Mouse (Mus musculus) neural tube, embryonic 14.5 days (tissue): Measurements from ENCODE around the gene Espnl. TPM values are rescaled to one million over a fixed set of nuclear protein-coding genes. Genes with fewer than 3 reads are reported as not detected.

ENCODE experiments used
- ATAC-seq: fragments of 200-750 bp; cut with Nextera tagmentation; 2 replicates; pipeline ENCODE4 v1.8.0; 2017; ENCODE audit warnings: low read depth, mild to moderate bottlenecking, moderate TSS enrichment, moderate library complexity
- H3K27ac ChIP-seq: fragments of 300-500 bp; sonication (generic); 2 replicates; pipeline ENCODE4 v1.5.1; 2014; ENCODE audit warnings: low read depth, mild to moderate bottlenecking, control low read depth, low read length, moderate library complexity, mixed read lengths
- H3K27me3 ChIP-seq: fragments of 300-500 bp; sonication (generic); 2 replicates; pipeline ENCODE4 v1.6.1; 2014; ENCODE audit warnings: low read length; ENCODE audit not compliant: control insufficient read depth, insufficient read depth
- H3K36me3 ChIP-seq: fragments of 300-500 bp; sonication (generic); 2 replicates; pipeline ENCODE4 v1.6.1; 2014; ENCODE audit warnings: low read length, mixed read lengths; ENCODE audit not compliant: control insufficient read depth, insufficient read depth
- H3K4me1 ChIP-seq: fragments of 300-500 bp; sonication (generic); 2 replicates; pipeline ENCODE4 v1.6.1; 2014; ENCODE audit warnings: low read length; ENCODE audit not compliant: control insufficient read depth, insufficient read depth
- H3K4me2 ChIP-seq: fragments of 300-500 bp; sonication (generic); 2 replicates; pipeline ENCODE4 v1.6.1; 2014; ENCODE audit warnings: mild to moderate bottlenecking, low read depth, low read length, control low read depth
- H3K4me3 ChIP-seq: fragments of 300-500 bp; sonication (generic); 2 replicates; pipeline ENCODE4 v1.5.1; 2014; ENCODE audit warnings: low read depth, low read length, control low read depth, mixed read lengths
- H3K9ac ChIP-seq: fragments of 300-500 bp; sonication (generic); replicated peaks from 2 replicates; pipeline ENCODE4 v1.6.1; 2014; ENCODE audit warnings: low read depth, mild to moderate bottlenecking, control low read depth, low read length, mixed read lengths
- H3K9me3 ChIP-seq: fragments of 300-500 bp; sonication (generic); 2 replicates; pipeline ENCODE4 v1.6.1; 2016; ENCODE audit warnings: low read length; ENCODE audit not compliant: control insufficient read depth
- WGBS: fragments of 180-500 bp; shearing (Covaris S2); extraction: QIAGEN DNeasy Blood & Tissue Kit; methylation state at CpG from one replicate; pipeline ENCODE4 v1.1.7; 2014; 5-methylcytosine and 5-hydroxymethylcytosine counted together
- polyA plus RNA-seq: library from polyadenylated mRNA; unstranded; fragments of >200 nt; fragmentation: Nextera tagmentation; extraction: Ambion mirVana; gene quantifications from 2 replicates; pipeline ENCODE4 v1.2.1, GENCODE M21; 2014

Gene Espnl
- polyA plus RNA-seq, 1 experiment from 2014 or later, result 0.11 TPM

DNA sequence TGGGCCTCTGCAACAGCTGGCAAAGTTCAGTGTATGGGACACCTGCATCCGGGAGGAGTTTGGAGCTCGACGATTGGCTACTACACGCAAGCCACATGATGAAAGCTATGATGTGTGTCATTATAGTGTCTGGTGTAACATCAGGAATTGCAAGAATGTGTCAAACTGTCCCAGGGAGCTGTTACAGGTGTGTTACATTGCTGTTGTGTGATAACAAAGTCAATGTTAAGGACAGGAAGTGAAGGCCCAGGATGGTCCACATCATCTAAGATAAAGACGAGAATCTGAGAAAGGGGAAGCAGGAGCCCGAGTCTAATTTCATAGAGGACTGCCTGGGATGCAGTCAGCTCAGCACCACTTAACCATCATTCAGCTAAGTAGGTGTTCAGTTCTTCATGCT lies 26.3 kb upstream of the Espnl start:
- Histone ChIP-seq H3K9me3 (no peaks in the 10 kb centered on the region), H3K9ac (no peak overlapping the region), H3K36me3 (no peaks in the 10 kb centered on the region), H3K27ac (no peak overlapping the region), H3K4me3 (no peak overlapping the region), H3K27me3 (no peaks in the 10 kb centered on the region), H3K4me1 (peaks cover 5% of the 10 kb centered on the region; the same call in 1 of the 2 replicates), H3K4me2 (no peak overlapping the region)
- WGBS, result 95% methylated on average over 6 of the region's 6 CpGs
- ATAC-seq, result no peak

DNA sequence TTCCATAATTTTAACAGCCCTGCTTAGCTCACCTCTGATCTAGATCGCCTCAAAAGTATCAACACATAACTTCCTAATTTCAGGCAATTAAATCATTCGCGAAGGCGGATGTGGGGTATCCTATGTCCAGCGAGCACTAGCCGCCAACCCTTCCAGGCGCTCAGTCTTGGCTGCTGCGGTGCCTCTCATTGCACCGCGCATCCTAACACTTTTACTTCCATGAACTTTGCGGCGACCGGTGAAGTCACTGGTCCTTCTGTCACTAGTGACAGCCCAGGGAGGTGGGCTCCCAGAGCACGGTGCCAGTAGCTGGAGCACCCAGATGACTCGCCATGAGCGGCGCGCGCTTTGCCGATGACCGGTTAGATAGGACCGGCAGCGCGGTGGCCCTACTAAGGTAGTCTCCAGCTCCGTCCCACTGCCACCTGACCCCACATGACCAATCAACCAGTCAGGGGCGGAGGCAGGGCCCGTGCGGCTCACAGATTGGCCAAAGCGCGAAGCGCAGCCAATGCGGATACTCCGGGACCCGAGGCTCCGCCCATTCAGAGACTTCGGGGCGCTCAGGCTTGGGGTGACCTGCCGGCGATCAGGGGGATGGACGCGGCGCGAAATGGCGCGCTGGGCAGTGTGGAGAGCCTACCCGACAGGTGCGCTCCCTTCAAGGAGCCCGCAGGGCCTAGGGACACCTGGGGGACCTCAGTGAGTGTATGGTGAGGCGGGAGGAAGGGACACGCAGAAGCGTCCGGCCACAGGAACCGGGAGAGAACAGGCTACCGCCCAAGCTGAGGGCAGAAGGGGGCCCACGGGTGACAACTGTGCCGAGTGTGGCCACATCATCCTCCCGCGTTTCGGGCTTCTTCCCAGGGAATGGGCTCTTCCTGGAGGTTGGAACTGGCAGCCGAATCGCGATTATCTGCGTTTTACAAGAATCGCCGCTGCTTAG lies 23.8 kb upstream of the Espnl start, which contains the start of gene Scly:
Gene Scly (plus strand): TSS at position 540 of the 946 bp plus-strand sequence.
- peak; percentile 99 for ATAC-seq
- H3K27ac ChIP-seq, result 0 out of 2 replicates have a peak within 1 kb of the TSS, but pooled peaks have one; percentile 28
- peak within 1 kb of the TSS; percentile 48 for H3K4me2 ChIP-seq
- no peaks in the 10 kb centered on the region for H3K27me3 ChIP-seq
- peaks cover 5% of the 10 kb centered on the region; the same call in 1 of the 2 replicates for H3K4me1 ChIP-seq
- H3K9ac ChIP-seq, result peak within 1 kb of the TSS; percentile 76
- peak within 1 kb of the TSS; percentile 91 for H3K4me3 ChIP-seq
- H3K36me3 ChIP-seq, result no peaks in the 10 kb centered on the region
- H3K9me3 ChIP-seq, result no peaks in the 10 kb centered on the region
- under 1% methylated on average over 60 of the region's 65 CpGs for WGBS

DNA sequence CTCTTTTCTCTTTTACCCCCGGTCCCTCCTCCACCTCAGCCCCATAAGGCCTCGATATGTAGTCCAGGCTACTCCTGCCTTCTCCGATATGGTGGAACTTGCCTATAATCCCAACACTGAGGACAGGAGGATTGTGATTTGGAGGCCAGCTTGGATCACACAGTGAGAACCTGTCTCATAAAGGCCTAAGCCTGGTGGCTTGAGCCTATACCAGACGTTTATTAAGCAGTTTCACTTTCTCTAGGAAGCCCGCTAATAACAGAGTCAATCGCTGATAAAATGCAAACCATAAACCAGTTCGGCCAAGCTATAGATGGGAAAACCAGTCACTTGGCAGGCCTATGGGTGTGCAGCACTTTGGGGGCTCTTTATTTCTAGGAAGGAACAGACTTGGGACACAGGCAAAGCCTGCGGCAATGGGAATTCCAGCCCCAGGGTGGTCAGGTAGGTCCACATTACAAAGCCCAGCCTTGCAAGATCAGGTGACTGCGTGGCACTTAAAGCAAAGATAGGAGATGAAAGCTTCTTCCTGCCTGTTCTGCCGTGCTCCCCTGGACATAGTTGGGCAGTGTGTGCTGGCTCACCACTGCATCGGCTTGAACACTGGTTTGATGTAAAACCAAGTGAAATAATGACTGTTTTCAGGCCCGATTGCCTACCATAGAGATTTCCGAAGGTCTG lies 22.7 kb upstream of the Espnl start:
- no peak overlapping the region for H3K27ac ChIP-seq
- 82% methylated on average over 13 of the region's 13 CpGs for WGBS

DNA sequence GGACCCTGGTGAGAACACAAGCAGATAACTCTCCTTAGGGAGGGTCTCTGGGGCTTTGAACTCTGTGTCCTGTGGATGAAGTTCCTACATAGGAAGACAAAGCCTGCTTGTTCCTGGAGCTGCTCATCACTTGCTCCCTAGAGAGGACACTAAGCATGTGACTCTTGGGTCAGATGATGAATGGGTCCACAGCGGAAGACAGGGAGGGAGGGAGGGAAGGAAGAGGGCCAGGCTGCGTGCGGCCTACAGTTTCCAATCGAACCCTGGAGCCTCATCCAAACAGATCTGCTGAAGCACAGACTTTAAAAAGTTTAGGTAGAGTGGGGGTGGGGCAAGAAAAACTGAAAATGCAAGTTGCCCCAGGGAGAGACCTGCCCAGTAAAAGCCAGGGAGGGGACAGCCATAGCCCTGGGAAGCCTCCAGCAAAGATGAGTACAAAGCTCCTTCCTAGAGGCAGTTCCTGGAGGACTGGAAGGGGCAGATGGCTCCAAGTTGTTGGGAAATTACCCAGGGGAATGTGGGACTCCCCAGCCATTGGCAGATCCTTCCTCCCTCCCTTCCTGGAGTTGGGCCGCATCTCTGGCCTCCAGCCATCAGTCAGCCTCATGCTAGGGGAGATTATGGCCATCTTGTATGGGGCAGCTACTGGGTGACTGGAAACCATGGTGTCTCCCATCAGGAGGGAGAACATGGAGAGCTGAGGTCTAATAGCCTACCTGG lies 22.0 kb upstream of the Espnl start:
- WGBS, result 74% methylated on average over 5 of the region's 5 CpGs
- no peak for ATAC-seq

More for the DNA sequence above, 22.7 kb upstream of the Espnl start:
- Histone ChIP-seq H3K9ac (0 out of 2 replicates have a peak overlapping the region, but pooled peaks have one; percentile 18), H3K4me1 (peaks cover 5% of the 10 kb centered on the region; the same call in 1 of the 2 replicates), H3K4me3 (peak overlapping the region; percentile 91), H3K9me3 (no peaks in the 10 kb centered on the region), H3K27me3 (no peaks in the 10 kb centered on the region), H3K4me2 (peak overlapping the region; percentile 48), H3K36me3 (no peaks in the 10 kb centered on the region)
- ATAC-seq, result no peak

DNA sequence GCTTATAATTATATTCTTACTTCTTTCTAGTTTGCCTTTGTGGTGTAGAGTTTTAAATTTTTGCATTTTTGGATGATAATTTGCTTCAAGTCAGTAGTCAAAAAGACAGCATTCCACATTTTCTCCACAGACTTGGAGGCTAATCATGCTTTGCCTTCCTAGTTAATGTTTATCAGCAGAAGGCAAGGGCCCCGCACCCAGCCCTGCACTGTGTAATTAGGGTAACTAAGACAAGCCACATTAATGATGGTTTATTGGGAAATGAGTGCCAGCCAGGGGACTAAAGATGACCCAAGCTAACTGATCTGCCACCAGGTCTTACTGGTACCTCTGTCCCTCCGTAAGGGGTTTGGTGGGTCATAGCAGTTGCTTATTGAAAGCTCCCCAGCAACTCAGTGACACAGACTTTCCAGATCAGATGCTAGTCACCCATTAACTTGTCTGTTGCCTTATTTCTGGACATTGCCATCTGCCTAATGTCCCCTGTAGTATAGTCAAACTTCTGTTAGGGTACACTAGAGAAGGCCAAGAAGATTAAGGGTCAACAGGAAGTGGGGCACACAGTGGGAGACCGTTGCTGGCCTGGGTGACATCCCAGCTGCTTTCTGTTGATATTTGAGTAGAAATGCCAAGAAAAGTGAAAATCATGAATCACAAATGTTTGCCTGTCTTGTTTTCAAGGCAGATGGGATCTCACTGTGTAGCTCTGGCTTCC lies 20.5 kb upstream of the Espnl start:
- no peak for ATAC-seq
- Histone ChIP-seq H3K4me1 (peaks cover 5% of the 10 kb centered on the region; the same call in 1 of the 2 replicates), H3K36me3 (no peaks in the 10 kb centered on the region), H3K9ac (no peak overlapping the region), H3K4me3 (no peak overlapping the region), H3K27ac (no peak overlapping the region), H3K27me3 (no peaks in the 10 kb centered on the region), H3K4me2 (no peak overlapping the region), H3K9me3 (no peaks in the 10 kb centered on the region)
- WGBS, result 83% methylated on average over 3 of the region's 3 CpGs

More for the DNA sequence above, 22.0 kb upstream of the Espnl start:
- Histone ChIP-seq H3K4me1 (peaks cover 5% of the 10 kb centered on the region; the same call in 1 of the 2 replicates), H3K9ac (no peak overlapping the region), H3K9me3 (no peaks in the 10 kb centered on the region), H3K27me3 (no peaks in the 10 kb centered on the region), H3K4me2 (no peak overlapping the region), H3K36me3 (no peaks in the 10 kb centered on the region), H3K4me3 (no peak overlapping the region), H3K27ac (no peak overlapping the region)

DNA sequence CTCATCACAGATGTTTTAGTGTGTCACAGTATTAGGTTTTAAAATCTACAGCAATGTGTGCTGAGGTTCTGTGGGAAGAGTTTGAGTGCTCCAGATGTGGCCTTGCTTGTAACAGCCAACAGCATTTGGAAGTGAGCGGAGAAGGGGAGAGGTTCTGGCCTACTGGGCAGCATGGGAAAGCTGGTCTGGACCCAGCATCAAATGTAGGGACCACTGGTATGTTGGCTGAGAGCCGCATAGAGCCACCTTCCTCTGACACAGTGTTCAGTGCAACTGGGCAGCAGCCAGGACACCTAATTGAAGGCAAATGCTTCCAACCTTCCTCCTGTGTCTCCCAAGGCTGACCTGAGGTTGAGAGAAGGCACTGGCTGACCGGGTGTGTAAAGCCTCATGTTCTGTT lies 19.9 kb upstream of the Espnl start:
- Histone ChIP-seq H3K36me3 (no peaks in the 10 kb centered on the region), H3K9ac (no peak overlapping the region), H3K4me1 (peaks cover 5% of the 10 kb centered on the region; the same call in 1 of the 2 replicates), H3K27me3 (no peaks in the 10 kb centered on the region), H3K9me3 (no peaks in the 10 kb centered on the region), H3K27ac (no peak overlapping the region), H3K4me3 (no peak overlapping the region), H3K4me2 (no peak overlapping the region)
- WGBS, result 97% methylated on average over 3 of the region's 3 CpGs
- ATAC-seq, result no peak

DNA sequence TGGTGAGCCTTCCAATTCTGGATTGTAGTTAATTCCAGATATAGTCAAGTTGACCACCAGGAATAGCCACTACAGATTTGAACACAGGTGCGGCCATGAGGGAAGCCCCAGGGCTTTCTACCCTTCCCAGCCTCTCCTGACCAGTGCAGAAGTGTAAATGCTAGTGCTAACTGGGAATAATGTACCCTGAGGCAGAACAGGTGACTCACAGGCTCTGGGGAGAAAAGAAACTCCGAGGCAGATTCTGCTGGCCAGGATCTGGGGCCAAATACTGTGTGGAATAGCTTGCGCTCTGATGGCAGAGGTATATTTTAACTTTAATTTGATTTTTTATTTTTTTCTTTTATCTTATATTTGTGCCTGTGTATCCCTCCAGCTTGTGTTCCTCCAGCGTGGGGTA lies 17.3 kb upstream of the Espnl start:
- no peak overlapping the region for H3K4me2 ChIP-seq
- H3K9ac ChIP-seq, result no peak overlapping the region
- H3K27ac ChIP-seq, result no peak overlapping the region
- WGBS, result 92% methylated on average over 4 of the region's 4 CpGs
- ATAC-seq, result no peak
- peaks cover 11% of the 10 kb centered on the region for H3K36me3 ChIP-seq
- no peak overlapping the region for H3K4me3 ChIP-seq
- H3K9me3 ChIP-seq, result no peaks in the 10 kb centered on the region
- H3K27me3 ChIP-seq, result no peaks in the 10 kb centered on the region
- no peaks in the 10 kb centered on the region for H3K4me1 ChIP-seq

DNA sequence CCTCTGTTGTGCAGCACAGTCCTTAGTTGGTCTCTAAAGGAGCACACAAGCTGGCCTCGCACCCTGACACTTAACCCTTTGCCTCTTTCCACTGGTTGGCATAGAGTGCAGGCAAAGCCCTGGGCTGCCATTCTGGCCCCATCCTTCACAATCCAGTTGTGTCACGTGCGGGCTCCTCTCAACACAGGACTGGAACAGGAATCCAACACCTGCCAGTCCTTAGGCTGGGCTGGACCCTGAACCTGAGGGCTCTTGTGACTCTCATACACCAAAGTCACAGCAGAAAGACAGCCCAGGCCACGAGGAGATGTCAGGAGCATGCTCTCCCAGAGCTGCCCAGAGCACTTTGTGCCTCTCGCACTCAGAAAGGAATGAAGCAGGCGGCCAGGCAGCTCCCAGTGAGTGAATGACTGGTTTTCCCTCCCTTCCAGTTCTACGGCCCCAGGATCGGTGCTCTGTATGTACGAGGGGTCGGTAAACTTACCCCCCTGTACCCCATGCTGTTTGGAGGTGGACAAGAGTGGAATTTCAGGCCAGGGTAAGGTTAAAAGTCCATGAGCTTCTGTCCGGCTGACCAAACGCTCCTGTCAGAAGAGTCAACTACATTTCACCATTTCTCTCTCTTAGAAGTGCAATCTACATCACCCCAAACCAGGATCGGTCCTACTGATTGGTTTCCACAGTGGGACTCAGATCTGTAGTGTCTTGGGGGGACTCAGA lies 12.3 kb upstream of the Espnl start:
- H3K4me3 ChIP-seq, result no peak overlapping the region
- no peaks in the 10 kb centered on the region for H3K27me3 ChIP-seq
- no peaks in the 10 kb centered on the region for H3K4me1 ChIP-seq
- H3K27ac ChIP-seq, result no peak overlapping the region
- H3K4me2 ChIP-seq, result no peak overlapping the region
- no peaks in the 10 kb centered on the region for H3K9me3 ChIP-seq
- no peak overlapping the region for H3K9ac ChIP-seq
- 92% methylated on average over 13 of the region's 13 CpGs for WGBS
- peaks cover 16% of the 10 kb centered on the region for H3K36me3 ChIP-seq
- no peak for ATAC-seq
